Mouse (Mus musculus): ENCODE results near the gene Cdk14. TPM values are rescaled to one million over a fixed set of nuclear protein-coding genes. Genes with fewer than 3 reads are reported as not detected.

Gene Cdk14
- polyA plus RNA-seq, 1 experiment, result 8.9 TPM

DNA sequence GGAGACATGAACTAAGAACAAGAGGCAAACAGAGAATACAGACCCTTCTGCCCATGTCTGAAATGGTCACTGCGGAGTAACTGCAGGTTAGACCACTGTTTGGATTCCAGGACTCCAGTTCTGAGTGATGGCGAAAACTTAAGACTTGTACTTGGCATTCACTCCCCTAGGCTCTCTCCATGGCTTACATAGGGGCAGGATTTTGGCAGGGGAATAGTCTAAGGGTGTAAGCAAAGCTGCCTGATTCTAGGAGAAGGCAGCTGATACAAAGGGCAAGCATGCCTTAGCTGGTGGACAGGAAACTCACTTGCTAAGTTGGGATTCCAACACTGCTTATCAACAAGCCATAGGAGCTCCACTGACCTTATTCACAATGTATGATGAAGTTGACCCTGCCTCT, 521.9 kb downstream of the Cdk14 start:
- DNase-seq (ENCODE audit: low read depth), result no peak

DNA sequence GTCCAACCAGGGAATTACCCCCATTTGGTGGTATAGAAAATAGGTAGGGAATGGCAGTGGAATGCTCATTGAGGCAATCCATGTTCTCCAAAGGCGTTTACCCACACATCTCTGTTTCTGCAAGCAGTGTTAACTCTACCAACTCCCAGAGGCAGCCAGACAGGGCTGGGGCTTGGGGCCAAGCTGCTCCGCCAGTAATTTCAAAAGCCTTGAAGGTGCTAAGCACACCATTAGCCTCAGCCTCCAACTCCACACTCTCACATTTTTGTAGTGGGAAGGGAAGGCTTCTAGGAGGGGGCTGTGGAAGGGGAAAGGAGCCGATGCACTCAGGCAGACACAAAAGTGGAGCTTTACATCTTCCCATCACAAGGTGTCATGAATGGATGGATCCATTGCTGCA, 525.1 kb downstream of the Cdk14 start:
- no peak for DNase-seq (ENCODE audit: low read depth)

DNA sequence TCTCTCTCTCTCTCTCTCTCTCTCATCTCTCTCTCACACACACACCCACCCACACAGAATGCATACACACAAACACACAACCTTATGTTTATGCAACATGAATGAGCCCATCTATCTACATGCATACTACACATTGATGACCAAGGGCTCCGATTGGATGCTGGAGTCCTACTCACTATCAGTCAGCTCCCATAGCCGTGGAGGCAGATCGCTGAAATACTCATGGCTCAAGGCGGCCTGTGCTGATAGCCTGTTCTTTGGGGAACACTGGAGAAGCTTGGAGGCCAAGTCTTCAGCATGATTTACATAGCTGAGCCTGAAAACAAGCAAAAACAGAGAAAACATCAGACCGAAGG, 526.3 kb downstream of the Cdk14 start:
- DNase-seq (ENCODE audit: low read depth), result no peak

DNA sequence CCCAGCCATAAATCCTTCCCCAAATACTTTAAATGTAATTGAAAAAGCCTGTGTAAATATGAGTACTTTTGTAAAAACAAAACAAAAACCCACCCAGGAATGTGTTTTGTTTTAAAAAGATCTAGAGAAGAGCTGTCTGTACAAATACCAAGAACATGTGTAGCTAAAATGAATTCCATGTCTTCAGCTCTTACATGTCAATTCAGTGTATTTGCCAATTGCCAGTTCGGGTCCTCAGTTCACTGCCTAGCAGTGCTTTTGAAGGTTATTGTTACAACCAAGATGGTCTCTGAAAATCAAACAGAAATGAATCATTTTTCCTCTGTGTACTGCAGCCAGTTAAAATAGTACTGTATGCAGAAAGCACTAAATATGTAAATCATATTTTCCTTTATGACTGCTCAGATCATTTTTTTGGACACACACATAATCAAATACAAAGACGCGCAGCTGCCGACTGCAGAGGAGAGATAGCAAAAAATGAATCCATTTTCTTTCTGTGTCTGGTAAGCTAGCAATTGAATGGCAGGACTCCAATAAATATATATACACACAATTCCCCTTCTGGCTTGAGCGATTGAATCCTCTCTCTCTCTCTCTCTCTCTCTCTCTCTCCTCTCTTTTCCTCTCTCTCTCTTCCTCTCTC, 526.8 kb downstream of the Cdk14 start:
- DNase-seq (ENCODE audit: low read depth), result no peak

DNA sequence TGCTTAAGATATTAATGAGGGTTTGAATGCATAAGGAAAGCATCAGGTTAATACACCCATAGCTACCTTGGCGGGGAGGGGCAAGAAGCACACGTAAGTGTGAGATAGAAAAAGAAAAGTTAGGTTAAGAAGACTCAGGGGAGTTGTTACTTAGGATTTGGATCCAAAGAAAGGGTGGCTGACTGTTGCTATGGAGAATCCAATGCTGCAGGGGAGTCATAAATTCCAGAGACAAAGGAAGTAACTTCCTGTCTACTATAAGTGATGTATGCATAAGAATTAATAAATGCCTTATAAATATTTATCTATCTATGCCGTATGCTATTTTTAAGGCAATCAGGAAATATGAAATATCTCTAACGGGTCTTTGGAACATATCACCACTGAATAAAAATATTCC, 527.4 kb downstream of the Cdk14 start:
- DNase-seq (ENCODE audit: low read depth), result no peak

DNA sequence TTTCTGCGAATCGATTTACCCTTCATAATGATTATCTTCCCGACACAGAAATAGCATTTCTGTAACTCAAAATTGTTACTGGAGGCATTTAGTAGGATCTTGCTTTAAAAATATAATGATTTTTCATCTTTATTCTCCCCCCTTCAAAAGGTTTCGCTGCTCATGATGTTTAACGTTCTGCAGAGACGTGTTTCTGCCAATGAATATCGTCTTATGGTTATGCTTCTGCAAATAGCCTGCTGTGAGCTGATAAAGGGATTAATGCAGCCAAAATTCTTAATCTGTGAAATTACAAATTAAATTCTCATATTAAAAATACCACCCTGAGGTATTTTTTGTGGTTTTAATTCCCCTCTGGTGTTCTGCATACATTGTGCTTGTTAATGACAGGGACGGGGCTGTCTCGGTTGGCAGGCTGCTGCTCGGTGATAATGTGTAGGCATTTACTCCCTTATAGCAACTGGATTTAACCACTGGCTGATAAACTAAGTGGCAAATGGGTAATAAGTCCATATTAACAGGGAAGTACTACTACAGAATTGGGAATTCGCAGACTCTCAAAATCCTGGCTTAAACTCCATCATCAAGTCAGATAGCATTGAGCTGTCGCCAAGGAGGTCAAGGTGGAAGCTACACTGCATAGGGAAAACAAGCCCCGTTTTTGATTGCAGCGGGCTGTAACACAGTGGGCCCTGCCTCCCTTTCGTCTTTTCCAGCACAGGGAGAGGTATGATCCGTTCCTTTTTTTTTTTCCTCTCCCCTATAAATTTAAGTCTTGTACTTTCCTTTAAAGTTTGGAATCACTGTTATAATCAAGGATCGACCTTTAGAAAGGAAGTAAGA, 528.0 kb downstream of the Cdk14 start:
- DNase-seq (ENCODE audit: low read depth), result no peak

DNA sequence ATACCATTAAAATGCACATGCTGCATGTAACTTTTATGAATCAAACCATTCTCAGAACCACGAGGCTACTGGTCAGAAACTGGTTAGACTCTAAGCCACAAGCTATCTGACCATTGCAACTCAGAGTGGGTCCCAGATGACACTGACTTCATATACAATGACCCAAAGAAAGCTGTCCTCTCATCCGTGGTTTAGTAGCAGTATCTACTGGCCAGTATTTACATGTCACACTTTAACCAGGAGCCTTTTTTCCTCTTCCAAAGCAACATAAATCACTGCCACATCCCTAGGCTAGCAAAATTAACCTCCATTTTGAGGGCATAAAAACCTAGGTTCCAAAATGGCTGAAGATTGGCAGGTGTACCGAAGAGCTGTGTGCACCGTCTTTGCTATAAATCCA, 533.0 kb downstream of the Cdk14 start:
- no peak for DNase-seq (ENCODE audit: low read depth)

DNA sequence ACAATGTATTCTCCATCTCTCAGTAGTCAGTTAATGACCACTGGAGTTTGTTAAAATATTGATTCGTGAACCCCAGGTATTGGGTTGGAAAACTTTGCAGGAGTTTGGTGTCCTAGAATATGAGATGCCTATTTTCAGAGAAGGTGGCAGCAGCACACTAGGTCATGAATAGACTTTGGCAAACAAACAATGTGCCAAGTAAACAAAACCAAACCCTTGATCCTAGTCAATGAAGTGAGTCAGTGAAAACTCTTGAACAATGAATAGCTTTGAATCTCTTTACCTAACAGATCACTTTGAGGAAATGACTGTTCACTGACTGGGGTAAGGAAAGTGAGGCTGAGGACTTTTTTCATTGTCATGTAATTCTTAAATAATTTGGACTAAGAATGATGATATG, 537.3 kb downstream of the Cdk14 start:
- no peak for DNase-seq (ENCODE audit: low read depth)

DNA sequence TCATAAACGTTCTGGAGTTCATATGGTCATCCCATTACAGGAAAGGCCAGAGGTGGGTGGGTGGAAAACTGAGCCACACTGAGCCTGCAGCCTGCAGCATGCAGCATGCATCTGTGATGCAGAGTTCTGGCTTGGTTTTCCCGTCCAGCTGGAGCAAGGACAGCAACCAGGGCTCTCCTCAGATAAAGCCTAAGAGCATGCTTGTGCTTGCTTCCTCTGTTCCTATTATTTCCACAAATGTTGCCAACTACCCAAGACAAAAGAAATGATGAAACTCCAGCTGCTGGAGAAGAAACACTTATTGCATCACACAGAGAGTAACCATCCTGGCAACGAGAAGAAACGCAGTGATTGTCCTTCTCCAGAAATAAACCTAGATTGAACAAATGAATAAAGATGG, 539.8 kb downstream of the Cdk14 start:
- DNase-seq (ENCODE audit: low read depth), result peak; percentile 87

DNA sequence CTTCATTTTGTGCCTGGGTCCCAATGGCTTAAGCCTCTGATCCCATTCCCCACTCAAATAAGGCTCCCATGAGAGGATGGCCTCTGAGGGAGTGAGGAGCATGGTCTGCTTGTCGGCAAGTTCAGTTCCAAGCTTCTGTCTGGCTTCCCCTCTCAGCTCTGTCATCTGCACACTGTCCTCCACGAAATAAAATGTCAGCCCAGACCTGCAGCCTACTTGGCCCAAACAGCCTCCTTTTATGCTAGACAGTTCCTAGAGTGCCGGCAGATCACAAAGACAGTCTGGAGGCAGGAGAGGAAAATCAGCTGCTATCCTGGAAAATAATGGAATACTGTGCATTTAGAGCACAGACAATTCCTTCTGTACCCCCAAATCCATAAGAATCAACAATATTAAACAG, 541.2 kb downstream of the Cdk14 start:
- DNase-seq (ENCODE audit: low read depth), result no peak

DNA sequence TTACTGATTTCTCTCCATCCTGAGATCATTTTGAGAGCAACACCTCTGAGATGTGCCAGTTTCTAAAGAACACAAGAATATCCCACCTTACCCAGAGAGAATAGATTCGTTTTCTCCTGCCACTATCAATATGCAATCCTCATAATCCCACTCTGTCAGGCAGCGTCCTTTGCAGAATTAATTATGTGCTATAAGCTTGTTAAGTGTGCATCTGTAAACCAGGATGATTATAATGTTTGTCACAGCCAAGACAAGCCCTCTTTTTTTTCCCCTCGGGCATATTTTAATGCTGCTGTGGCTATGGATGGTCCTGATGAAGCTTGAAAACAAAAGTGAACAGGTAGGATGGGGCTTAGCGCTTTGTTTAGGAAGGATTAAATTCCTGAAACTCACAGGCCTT, 542.5 kb downstream of the Cdk14 start:
- DNase-seq (ENCODE audit: low read depth), result no peak

DNA sequence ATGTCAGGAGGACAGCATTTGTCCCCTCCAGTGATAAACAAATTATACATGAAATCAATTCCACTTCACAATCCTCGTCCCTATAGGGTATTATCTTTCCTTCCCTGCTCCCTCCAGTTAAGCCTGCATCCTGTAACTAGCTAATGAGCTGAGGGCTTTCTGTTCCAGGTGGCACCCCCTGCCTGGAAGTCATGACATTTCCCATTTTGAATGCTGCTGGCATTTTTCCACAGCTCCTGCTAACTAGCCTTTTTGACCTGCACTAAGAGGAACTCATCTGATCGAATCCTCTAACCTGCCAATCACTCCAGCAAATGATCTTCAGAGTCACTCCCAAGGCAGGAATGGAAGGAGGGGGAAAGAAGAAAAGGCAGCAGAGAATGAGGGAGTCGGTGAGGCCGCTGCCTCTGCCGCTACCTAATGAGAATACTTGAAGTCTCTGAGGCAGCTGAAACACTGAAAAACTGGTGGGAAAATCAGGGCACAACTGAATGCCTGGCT, 542.9 kb downstream of the Cdk14 start:
- DNase-seq (ENCODE audit: low read depth), result no peak

DNA sequence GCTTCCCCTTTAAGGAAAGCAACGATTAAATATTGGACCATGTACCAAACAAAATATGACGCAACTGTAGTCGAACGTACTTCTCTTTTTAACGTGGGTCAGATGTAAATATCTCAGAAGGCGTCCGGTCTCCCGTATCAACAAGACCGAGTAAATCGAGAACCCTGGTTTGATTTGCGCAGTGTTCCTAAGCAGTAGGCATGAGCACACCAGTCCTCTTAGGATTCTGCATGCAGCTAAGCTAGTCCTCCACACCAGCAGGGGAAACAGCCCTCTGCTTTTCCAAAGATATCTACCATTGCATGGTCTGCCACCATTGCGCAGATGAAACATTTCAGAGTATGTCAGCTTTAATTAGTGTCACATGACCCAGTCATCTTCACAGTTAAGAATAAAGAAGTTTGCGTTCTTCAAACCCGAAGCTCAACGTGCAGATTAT, 543.4 kb downstream of the Cdk14 start:
- no peak for DNase-seq (ENCODE audit: low read depth)

DNA sequence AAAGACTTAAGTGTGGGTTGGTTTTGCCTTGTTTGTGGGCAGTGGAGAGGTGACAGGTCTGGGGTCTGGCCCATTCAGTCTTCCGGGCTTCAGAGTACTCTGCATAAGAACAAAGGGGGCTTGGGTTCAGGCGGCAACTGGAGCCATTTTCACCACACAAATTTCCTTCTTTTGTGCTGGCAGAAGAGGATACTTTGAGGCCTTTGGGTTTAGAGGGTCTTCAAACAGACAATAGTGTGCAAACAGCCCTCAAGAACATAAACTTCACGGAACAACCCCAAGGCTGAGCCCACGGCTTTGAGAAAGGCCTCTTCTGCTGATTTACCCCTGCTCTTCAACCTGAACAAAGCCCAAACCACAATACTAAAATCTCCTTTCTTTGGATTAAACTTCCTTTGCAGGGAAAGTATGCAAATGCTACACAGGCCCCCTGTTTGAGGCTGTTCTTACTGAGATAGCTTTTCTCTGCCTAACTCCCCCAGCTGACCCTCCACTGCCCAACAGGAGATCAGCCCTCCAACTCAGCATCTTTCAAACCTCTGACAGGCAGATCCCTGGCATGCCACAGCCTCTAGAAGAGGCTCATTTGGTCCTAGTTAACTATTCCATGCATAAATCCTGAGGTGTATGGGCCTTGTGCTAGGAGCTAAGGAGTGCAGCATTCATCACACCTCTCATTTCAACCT, 549.9 kb downstream of the Cdk14 start:
- no peak for DNase-seq (ENCODE audit: low read depth)

DNA sequence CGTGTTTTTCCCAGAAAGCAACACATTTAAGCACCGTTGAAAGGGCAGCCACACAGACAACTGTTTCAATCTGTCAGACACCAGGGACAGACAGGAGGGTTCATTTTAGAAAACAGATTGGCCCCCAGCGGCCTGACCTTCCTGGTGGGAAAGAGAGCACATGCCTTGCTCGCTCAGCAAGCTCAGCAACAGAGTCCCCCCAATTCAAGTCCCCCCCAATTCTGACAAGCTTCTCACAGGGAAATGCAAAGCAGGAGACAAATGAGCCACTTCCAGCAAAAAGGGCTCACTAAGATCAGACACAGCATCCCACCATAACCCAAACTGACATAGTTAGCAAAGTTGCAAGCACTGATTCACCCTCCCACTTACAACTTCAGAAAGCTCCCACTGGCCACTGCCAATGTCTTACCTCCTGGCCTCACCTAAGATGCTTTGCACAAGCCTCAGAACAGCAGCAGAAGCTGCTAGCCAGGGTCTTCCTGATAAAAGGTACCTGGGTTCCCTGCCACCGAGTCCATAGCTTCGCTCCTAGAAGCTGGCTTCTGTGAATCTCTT, 551.5 kb downstream of the Cdk14 start:
- no peak for DNase-seq (ENCODE audit: low read depth)

DNA sequence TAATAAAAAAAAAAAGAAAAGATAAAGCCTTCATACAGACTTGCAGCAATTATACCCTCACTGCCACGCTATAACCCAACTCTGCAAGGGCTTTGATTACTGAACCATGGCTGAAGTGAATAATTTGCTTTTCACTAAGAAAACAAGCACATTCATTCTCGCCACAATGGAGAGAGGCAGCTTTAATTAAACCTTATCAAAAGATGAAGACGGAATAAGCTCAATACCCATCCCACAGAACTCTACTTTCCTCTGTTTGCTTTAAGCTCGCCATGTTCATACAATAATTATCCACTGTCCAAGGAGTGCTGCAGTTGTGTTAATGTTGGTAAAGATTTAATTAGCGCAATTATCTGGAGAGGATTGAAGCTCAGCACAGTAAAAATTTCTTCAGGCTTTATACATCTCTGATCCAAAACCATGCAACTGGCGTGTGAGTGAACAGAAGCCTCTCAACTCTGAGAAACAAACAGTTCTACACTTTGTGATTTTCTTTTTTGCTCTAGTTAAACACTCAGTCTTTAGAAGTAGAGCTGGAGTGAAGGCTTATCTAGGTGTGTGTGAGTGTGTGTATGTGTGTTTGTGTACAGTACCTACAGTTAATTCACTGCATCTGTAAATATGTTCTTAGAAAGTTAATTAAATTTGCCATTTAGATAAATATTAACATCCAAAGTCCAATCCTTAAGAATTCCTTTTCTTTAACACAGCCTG, 552.1 kb downstream of the Cdk14 start:
- DNase-seq (ENCODE audit: low read depth), result no peak

DNA sequence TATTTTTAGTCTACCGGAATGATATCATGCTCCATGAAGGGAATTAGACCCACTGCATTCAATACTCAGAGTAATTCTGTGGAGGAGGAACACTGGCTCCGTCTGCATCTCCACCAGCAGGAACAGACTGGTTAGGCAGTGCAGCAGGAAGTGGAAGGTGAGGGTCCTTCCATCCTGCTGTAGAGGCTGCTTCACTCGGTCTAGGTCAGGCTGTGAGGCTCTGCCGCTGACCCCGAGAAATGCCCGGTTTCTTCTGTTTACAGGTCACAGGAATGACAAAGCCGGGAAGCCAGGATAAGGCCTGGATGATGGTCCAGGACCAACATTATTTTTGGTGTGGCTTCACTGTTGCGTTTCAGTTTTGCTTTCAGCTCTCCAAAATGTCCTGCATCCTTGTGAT, 553.2 kb downstream of the Cdk14 start:
- DNase-seq (ENCODE audit: low read depth), result no peak

DNA sequence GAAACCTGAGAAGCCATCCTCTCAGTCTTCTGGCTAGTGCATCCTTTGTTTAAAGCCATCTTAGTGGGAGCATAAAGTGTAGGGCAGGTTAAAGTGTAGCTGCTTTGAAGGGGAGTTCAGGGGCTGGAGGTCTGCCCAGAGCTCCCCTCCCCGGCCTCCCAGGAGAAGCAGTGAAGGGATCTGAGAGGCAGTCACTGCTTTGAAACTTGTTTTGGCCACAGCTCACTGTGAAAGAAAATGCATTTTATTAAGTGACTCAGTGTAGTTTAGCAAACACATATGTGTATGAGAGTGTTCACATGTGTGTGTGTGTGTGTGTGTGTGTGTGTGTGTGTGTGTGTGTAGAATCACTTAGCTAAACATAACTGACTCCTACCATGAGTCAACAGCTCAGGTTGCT, 554.0 kb downstream of the Cdk14 start:
- DNase-seq (ENCODE audit: low read depth), result no peak

DNA sequence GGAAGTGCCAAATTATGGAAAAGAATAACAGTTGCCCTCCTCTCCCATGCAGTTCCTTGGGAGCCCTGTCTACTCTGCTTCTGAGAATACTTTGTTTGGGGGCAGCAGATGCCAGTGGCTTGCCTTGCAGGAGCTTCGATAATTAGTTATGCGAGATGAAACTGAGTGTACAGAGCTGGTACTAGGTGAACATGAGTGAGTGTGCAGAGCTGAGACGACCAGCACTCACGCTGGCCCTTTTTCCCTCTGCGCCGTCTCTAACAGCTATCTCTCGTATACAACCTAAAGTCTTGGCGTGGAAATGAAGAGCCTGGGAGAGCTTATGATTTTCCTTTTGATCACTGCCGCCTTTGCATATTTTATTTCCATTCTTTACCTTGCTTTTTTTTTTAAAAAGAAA, 558.5 kb downstream of the Cdk14 start:
- DNase-seq (ENCODE audit: low read depth), result no peak

DNA sequence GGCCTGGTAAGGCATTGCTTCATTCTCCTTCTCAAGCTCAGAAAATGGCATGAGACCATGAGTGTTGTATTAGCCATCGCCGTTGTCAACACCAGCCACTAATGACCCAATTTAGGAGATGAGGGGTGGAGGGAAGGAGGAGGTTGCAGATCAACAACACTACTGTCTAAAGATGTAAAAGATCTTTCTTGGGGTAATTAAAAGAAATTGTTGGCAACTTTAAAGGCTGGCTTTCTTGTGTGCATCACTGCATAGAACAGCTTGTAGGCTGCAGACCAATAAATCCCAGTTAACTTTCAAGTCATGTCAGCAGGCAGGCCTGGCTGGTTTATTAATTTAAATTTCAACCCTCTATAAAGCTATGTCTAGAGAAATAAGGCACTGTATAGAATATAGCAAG, 559.0 kb downstream of the Cdk14 start:
- no peak for DNase-seq (ENCODE audit: low read depth)

DNA sequence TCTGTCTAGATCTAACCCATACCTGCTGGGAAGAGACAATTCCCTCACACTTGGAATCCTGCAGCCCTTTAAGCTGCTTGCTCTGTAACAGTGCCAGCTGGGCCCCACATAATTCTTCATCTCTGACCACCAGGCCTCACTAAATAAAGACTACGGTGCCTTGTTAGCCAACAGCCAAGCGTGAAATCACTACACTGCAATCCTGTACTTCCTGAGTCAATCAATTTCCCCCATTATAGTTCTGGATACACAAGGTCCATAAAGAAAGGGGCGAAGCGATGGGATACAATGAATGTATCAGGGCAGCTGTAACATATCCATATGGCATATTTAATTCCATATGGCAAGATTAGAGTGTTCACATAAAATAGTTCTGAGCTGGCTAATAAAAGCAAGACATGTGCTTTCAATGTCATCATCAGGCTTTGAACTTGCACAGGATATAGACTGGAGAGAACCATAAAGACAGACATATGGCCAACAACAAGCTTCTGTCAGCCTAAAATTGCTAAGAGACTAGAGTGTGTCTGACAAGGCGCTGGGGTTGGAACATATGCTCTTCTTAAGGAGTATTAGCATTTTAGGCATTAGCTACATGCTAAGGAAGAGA, 562.0 kb downstream of the Cdk14 start:
- no peak for DNase-seq (ENCODE audit: low read depth)

Measured in gonadal fat pad, adult 2 months (tissue).